Mouse (Mus musculus) colon, adult 2 months (tissue): Measurements from ENCODE around the gene Gm14409. TPM values are rescaled to one million over a fixed set of nuclear protein-coding genes. Genes with fewer than 3 reads are reported as not detected.

Source experiments
- polyA plus RNA-seq: library from polyadenylated mRNA; depleted of rRNA; stranded (reverse); fragments of >200 nt; gene quantifications from 2 replicates; pipeline ENCODE4 v1.2.3, GENCODE M21; 2012; rRNA removed

The Gm14409 gene
- not detected in 2 replicates for polyA plus RNA-seq

GRCm38 (mm10) chr2:177266936-177267335, at the start of gene Gm14409:
Gm14409 (minus strand) TSS chr2:177267036.

Other genes with a start within 250 kb of the Gm14409 start
- gene Gm14401, start 192.7 kb downstream of the Gm14409 start, polyA plus RNA-seq, result not detected in 2 replicates
- gene Gm14410, start 60.6 kb downstream of the Gm14409 start, polyA plus RNA-seq, result 1.4 and 1.8 TPM in 2 replicates
- not detected in 2 replicates for gene Gm14412, start 57.3 kb upstream of the Gm14409 start, polyA plus RNA-seq
- 0.13 and 0.57 TPM in 2 replicates for gene Gm14418, start 131.3 kb upstream of the Gm14409 start, polyA plus RNA-seq
- 1.3 and 1.4 TPM in 2 replicates for gene Zfp970, start 197.7 kb upstream of the Gm14409 start, polyA plus RNA-seq
- 0.34 and 0.39 TPM in 2 replicates for gene Gm14403, start 231.2 kb upstream of the Gm14409 start, polyA plus RNA-seq